Mouse (Mus musculus) liver, embryonic 11.5 days (tissue): ENCODE results near the gene Mfn1. TPM values are rescaled to one million over a fixed set of nuclear protein-coding genes. Genes with fewer than 3 reads are reported as not detected.

Source experiments
- ATAC-seq: fragments of 200-750 bp; cut with Nextera tagmentation; replicated peaks from 2 replicates; pipeline ENCODE4 v1.8.0; 2017; ENCODE audit warnings: moderate number of reproducible peaks, mild to moderate bottlenecking, moderate TSS enrichment, moderate library complexity; ENCODE audit not compliant: low FRiP score
- DNase-seq: peaks from one replicate; pipeline ENCODE4 v3.0.0-alpha.2; 2017; ENCODE audit warnings: low spot score
- H3K27ac ChIP-seq: fragments of 300-500 bp; sonication (generic); 2 replicates; pipeline ENCODE4 v1.5.1; 2014; ENCODE audit warnings: mild to moderate bottlenecking, low read depth, low read length, control low read depth
- H3K27me3 ChIP-seq: fragments of 300-500 bp; sonication (generic); replicated peaks from 2 replicates; pipeline ENCODE4 v1.6.1; 2014; ENCODE audit warnings: low read length, mixed read lengths; ENCODE audit not compliant: control insufficient read depth, insufficient read depth
- H3K36me3 ChIP-seq: fragments of 300-500 bp; sonication (generic); 2 replicates; pipeline ENCODE4 v1.6.1; 2014; ENCODE audit warnings: mild to moderate bottlenecking, low read length, moderate library complexity, mixed read lengths; ENCODE audit not compliant: control insufficient read depth, insufficient read depth
- H3K4me1 ChIP-seq: fragments of 300-500 bp; sonication (generic); replicated peaks from 2 replicates; pipeline ENCODE4 v1.6.1; 2014; ENCODE audit warnings: low read length, mixed read lengths; ENCODE audit not compliant: control insufficient read depth, insufficient read depth
- H3K4me2 ChIP-seq: fragments of 300-500 bp; sonication (generic); 2 replicates; pipeline ENCODE4 v1.6.1; 2014; ENCODE audit warnings: mild to moderate bottlenecking, control low read depth, moderate library complexity
- H3K4me3 ChIP-seq: fragments of 300-500 bp; sonication (generic); 2 replicates; pipeline ENCODE4 v1.5.1; 2014; ENCODE audit warnings: low read depth, low read length, control low read depth
- H3K9ac ChIP-seq: fragments of 300-500 bp; sonication (generic); 2 replicates; pipeline ENCODE4 v1.6.1; 2014; ENCODE audit warnings: low read depth, low read length, control low read depth
- H3K9me3 ChIP-seq: fragments of 300-500 bp; sonication (generic); 2 replicates; pipeline ENCODE4 v1.6.1; 2016; ENCODE audit warnings: low read length, inconsistent platforms, mixed read lengths; ENCODE audit not compliant: control insufficient read depth
- WGBS: fragments of 180-500 bp; shearing (Covaris S2); extraction: QIAGEN DNeasy Blood & Tissue Kit; methylation state at CpG from one replicate; pipeline ENCODE4 v1.1.7; 2014; 5-methylcytosine and 5-hydroxymethylcytosine counted together
- polyA plus RNA-seq: library from polyadenylated mRNA; unstranded; fragments of >200 nt; fragmentation: Nextera tagmentation; extraction: Ambion mirVana; gene quantifications from 2 replicates; pipeline ENCODE4 v1.2.1, GENCODE M21; 2014

Gene Mfn1
- polyA plus RNA-seq, 1 experiment from 2014 or later, result 36.6 TPM

DNA sequence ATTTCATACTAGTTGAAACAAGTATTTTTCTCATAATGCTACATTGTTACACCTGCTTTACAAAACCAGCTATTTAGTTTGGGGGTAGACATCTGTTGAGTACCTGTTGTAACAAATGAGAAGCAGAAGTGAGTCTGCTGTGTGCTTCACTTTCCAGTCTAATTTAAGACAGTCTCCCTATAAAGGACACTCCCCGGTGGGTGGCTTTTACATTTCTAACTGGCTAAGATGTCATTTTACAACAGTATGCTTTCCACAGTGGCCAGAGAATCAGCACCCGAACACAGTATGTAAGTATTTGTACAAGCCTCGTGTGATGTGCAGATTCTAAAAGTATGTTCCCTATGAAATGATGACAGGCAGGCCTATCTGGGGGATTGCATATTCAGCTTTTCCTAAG is 51.5 kb downstream of the Mfn1 start:
- Histone ChIP-seq H3K4me1 (no peaks in the 10 kb centered on the region), H3K4me3 (no peak overlapping the region), H3K27me3 (no peaks in the 10 kb centered on the region), H3K4me2 (no peak overlapping the region), H3K27ac (no peak overlapping the region), H3K9ac (no peak overlapping the region), H3K9me3 (no peaks in the 10 kb centered on the region), H3K36me3 (peaks cover 7% of the 10 kb centered on the region; the same call in 1 of the 2 replicates)
- DNase-seq (no peak), ATAC-seq (no peak)
- WGBS, result 83% methylated on average over 3 of the region's 3 CpGs

GRCm38 (mm10) chr3:32581911-32582310 is 52.6 kb downstream of the Mfn1 start:
- Histone ChIP-seq H3K27me3 (no peaks in the 10 kb centered on the region), H3K27ac (no peak overlapping the region), H3K4me1 (no peaks in the 10 kb centered on the region), H3K9ac (no peak overlapping the region), H3K4me2 (no peak overlapping the region), H3K9me3 (no peaks in the 10 kb centered on the region), H3K36me3 (peaks cover 7% of the 10 kb centered on the region; the same call in 1 of the 2 replicates), H3K4me3 (no peak overlapping the region)
- DNase-seq (no peak), ATAC-seq (no peak)
- WGBS, result 67% methylated on average over 3 of the region's 3 CpGs

DNA sequence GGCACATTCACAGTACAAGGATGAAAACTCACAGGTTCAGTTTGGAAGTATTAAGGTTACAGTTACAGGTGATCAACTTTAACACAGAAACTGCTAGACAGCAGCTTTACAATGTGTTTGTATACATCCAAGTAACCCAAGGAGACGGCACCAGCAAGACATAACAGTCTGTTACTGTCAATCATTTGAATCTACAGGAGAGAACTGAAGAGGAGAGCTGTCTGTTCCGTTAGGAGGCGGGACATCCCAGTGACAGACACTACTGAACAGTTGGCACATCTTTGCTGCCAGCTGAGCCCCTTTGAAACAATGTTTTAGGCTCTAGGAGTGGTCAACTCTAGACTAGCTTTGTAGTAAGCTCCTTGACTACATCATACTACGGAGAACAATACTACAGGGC is 54.2 kb downstream of the Mfn1 start:
- no peak overlapping the region for H3K9ac ChIP-seq
- WGBS, result 88% methylated on average over 4 of the region's 4 CpGs
- H3K4me3 ChIP-seq, result no peak overlapping the region
- no peak for DNase-seq
- H3K4me2 ChIP-seq, result no peak overlapping the region
- no peaks in the 10 kb centered on the region for H3K9me3 ChIP-seq
- no peaks in the 10 kb centered on the region; the same call in 1 of the 2 replicates for H3K36me3 ChIP-seq
- H3K27me3 ChIP-seq, result no peaks in the 10 kb centered on the region
- ATAC-seq, result no peak
- H3K27ac ChIP-seq, result no peak overlapping the region
- H3K4me1 ChIP-seq, result no peaks in the 10 kb centered on the region

GRCm38 (mm10) chr3:32586274-32586673 is 57.0 kb downstream of the Mfn1 start:
- WGBS, result 86% methylated on average over 3 of the region's 3 CpGs
- no peak overlapping the region for H3K27ac ChIP-seq
- H3K4me3 ChIP-seq, result no peak overlapping the region
- no peaks in the 10 kb centered on the region for H3K4me1 ChIP-seq
- no peak for DNase-seq
- ATAC-seq, result no peak
- no peaks in the 10 kb centered on the region; the same call in 1 of the 2 replicates for H3K36me3 ChIP-seq
- no peak overlapping the region for H3K9ac ChIP-seq
- H3K27me3 ChIP-seq, result no peaks in the 10 kb centered on the region
- H3K4me2 ChIP-seq, result no peak overlapping the region
- H3K9me3 ChIP-seq, result no peaks in the 10 kb centered on the region

- DNase-seq (no peak), ATAC-seq (no peak)
- WGBS, result 76% methylated on average over 4 of the region's 4 CpGs
- Histone ChIP-seq H3K4me3 (no peak overlapping the region), H3K27ac (no peak overlapping the region), H3K27me3 (no peaks in the 10 kb centered on the region), H3K4me2 (no peak overlapping the region), H3K36me3 (no peaks in the 10 kb centered on the region), H3K4me1 (0 out of 2 replicates have a peak, but pooled peaks cover 3% of the 10 kb centered on the region), H3K9ac (no peak overlapping the region), H3K9me3 (no peaks in the 10 kb centered on the region)
Measured at GRCm38 (mm10) chr3:32595080-32595479, 65.8 kb downstream of the Mfn1 start.

DNA sequence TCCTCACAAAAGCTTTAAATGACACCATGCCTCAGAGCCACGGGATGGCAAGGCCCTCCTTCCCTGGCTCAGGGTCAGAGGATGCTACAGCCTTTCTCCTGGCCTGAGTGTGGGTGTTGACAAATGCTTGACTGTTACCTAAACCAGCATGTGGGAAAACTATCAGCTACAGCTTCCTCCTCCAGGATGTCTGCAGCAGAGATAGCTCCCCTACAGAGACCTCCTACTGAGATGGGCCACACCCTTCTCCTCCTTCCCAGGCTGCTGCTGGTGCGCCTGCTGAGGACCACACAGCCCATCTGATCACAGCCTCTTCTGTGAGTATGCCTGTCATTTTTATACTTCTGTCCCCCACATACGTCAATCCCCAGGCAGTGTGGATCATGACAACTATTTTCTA is 70.1 kb downstream of the Mfn1 start:
- DNase-seq (no peak), ATAC-seq (peak; percentile 39; the same call in 1 of the 2 replicates)
- 40% methylated on average over 3 of the region's 3 CpGs for WGBS
- Histone ChIP-seq H3K4me3 (no peak overlapping the region), H3K9ac (no peak overlapping the region), H3K4me1 (0 out of 2 replicates have a peak, but pooled peaks cover 3% of the 10 kb centered on the region), H3K9me3 (no peaks in the 10 kb centered on the region), H3K27ac (no peak overlapping the region), H3K27me3 (no peaks in the 10 kb centered on the region), H3K36me3 (0 out of 2 replicates have a peak, but pooled peaks cover under 1% of the 10 kb centered on the region), H3K4me2 (no peak overlapping the region)

DNA sequence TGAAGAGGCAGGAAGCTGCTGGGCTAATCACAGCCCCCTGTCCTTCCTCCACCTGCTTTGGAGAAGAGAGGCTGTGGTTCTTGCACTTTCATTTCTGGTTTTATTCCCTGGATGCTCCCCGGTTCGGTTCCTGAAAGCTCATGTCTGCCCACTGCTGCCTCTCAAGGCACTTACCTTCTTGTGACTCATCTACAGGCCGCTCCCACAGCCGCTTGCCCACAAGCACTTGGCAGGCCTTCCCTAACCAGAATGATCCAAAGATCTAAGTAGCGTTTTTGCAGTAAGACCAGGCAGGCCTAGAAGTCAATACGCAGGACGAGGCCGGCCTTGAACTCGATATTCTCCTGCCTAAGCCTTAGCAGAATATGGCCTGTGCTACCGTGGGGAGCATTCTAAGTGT is 71.8 kb downstream of the Mfn1 start:
- Histone ChIP-seq H3K9ac (no peak overlapping the region), H3K27ac (no peak overlapping the region), H3K36me3 (0 out of 2 replicates have a peak, but pooled peaks cover 3% of the 10 kb centered on the region), H3K9me3 (no peaks in the 10 kb centered on the region), H3K27me3 (no peaks in the 10 kb centered on the region), H3K4me3 (no peak overlapping the region), H3K4me1 (0 out of 2 replicates have a peak, but pooled peaks cover 3% of the 10 kb centered on the region), H3K4me2 (no peak overlapping the region)
- 83% methylated on average over 10 of the region's 10 CpGs for WGBS
- no peak for DNase-seq
- ATAC-seq, result no peak

DNA sequence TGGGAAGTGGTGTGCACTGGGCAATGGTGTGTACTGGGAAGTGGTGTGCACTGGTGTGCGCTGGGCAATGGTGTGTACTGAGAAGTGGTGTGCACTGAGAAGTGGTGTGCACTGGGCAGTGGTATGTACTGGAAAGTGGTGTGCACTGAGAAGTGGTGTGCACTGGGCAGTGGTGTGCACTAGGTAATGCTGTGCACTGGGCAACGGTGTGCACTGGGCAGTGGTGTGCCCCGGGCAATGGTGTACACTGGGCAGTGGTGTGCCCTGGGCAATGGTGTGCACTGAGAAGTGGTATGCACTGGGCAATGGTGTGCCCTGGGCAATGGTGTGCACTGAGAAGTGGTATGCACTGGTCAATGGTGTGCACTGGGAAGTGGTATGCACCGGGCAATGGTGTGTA is 80.0 kb downstream of the Mfn1 start:
- no peaks in the 10 kb centered on the region for H3K4me1 ChIP-seq
- no peaks in the 10 kb centered on the region for H3K9me3 ChIP-seq
- 0 out of 2 replicates have a peak, but pooled peaks cover 3% of the 10 kb centered on the region for H3K36me3 ChIP-seq
- no peaks in the 10 kb centered on the region for H3K27me3 ChIP-seq
- no peak overlapping the region for H3K4me3 ChIP-seq
- 91% methylated on average over 4 of the region's 4 CpGs for WGBS
- no peak overlapping the region for H3K4me2 ChIP-seq
- ATAC-seq, result no peak
- no peak for DNase-seq
- no peak overlapping the region for H3K9ac ChIP-seq
- H3K27ac ChIP-seq, result no peak overlapping the region

DNA sequence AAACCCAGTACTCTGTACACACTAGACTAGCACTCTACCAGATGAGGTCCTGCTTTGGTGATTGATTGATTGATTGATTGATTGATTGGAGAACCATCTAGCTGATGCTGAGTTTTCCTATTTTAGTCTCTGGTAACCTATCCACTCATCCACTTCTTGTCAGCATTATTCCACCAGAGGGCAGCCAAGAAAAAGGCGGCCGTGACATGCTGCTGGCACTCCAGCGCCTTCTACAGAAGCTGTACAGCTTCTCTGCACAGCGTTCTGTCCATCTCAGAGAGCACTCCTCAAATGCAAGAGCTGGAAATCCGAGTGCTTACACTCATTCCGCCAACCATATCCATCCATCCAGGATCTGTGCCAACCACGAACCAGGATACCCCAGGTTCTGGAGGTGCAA is 81.3 kb downstream of the Mfn1 start:
- Histone ChIP-seq H3K36me3 (no peaks in the 10 kb centered on the region), H3K4me3 (no peak overlapping the region), H3K4me2 (no peak overlapping the region), H3K9me3 (no peaks in the 10 kb centered on the region), H3K4me1 (no peaks in the 10 kb centered on the region), H3K27me3 (no peaks in the 10 kb centered on the region), H3K9ac (no peak overlapping the region), H3K27ac (no peak overlapping the region)
- ATAC-seq (no peak), DNase-seq (no peak)
- WGBS, result 34% methylated on average over 7 of the region's 7 CpGs
